Mouse (Mus musculus) liver, embryonic 14.5 days (tissue): ENCODE data around the gene Enpep. TPM values are rescaled to one million over a fixed set of nuclear protein-coding genes. Genes with fewer than 3 reads are reported as not detected.

Experiments
- ATAC-seq: fragments of 200-750 bp; cut with Nextera tagmentation; 2 replicates; pipeline ENCODE4 v1.8.0; 2017; ENCODE audit warnings: moderate number of reproducible peaks, mild to moderate bottlenecking, moderate library complexity; ENCODE audit not compliant: insufficient read depth
- DNase-seq, 3 experiments: peaks; one replicate each; pipeline ENCODE4 v3.0.0-alpha.2; 2012 to 2013; ENCODE audit warnings: low read depth in 3 of 3, low spot score in 3 of 3
- H3K27ac ChIP-seq: fragments of 300-500 bp; sonication (generic); 2 replicates; pipeline ENCODE4 v1.5.1; 2014; ENCODE audit warnings: moderate library complexity, mild to moderate bottlenecking, control low read depth, inconsistent platforms
- H3K27me3 ChIP-seq: fragments of 300-500 bp; sonication (generic); 2 replicates; pipeline ENCODE4 v1.6.1; 2014; ENCODE audit warnings: mild to moderate bottlenecking, low read length, moderate library complexity; ENCODE audit not compliant: control insufficient read depth, insufficient read depth
- H3K36me3 ChIP-seq: fragments of 300-500 bp; sonication (generic); replicated peaks from 2 replicates; pipeline ENCODE4 v1.6.1; 2014; ENCODE audit warnings: low read depth; ENCODE audit not compliant: control insufficient read depth, insufficient read depth
- H3K4me1 ChIP-seq, 2 experiments: fragments of 200-500 bp in 1 of 2; fragments of 300-500 bp in 1 of 2; sonication (generic) in 1 of 2; replicated peaks; 2 replicates each; pipeline ENCODE4 v1.6.1; 2012 to 2014; ENCODE audit warnings: antibody characterized with exemption in 1 of 2, inconsistent platforms in 1 of 2, low read length in 1 of 2; ENCODE audit not compliant: control insufficient read depth in 2 of 2, insufficient read depth in 2 of 2
- H3K4me2 ChIP-seq: fragments of 300-500 bp; sonication (generic); 2 replicates; pipeline ENCODE4 v1.6.1; 2014; ENCODE audit warnings: low read depth, mild to moderate bottlenecking, control low read depth, moderate library complexity
- H3K4me3 ChIP-seq, 2 experiments: fragments of 200-500 bp in 1 of 2; fragments of 300-500 bp in 1 of 2; sonication (generic) in 1 of 2; 2 replicates each; pipeline ENCODE4 v1.5.1; 2012 to 2014; ENCODE audit warnings: low read depth in 2 of 2, low read length in 2 of 2, mild to moderate bottlenecking in 2 of 2, control low read depth in 1 of 2, inconsistent platforms in 1 of 2, moderate library complexity in 1 of 2; ENCODE audit not compliant: insufficient read depth in 1 of 2
- H3K9ac ChIP-seq: fragments of 300-500 bp; sonication (generic); replicated peaks from 2 replicates; pipeline ENCODE4 v1.6.1; 2014; ENCODE audit warnings: mild to moderate bottlenecking, control low read depth, moderate library complexity
- H3K9me3 ChIP-seq: fragments of 300-500 bp; sonication (generic); 2 replicates; pipeline ENCODE4 v1.6.1; 2016; ENCODE audit warnings: low read length, mixed read lengths; ENCODE audit not compliant: control insufficient read depth
- CTCF ChIP-seq: IDR thresholded peaks from 2 replicates; pipeline ENCODE4 v1.5.1; 2016; ENCODE audit warnings: antibody characterized with exemption, low read depth, control low read depth
- EP300 ChIP-seq: IDR thresholded peaks from 2 replicates; pipeline ENCODE4 v1.6.1; 2016; ENCODE audit warnings: antibody characterized with exemption, low read depth
- WGBS: fragments of 180-500 bp; shearing (Covaris S2); extraction: QIAGEN DNeasy Blood & Tissue Kit; methylation state at CpG from one replicate; pipeline ENCODE4 v1.1.7; 2014; ENCODE audit not compliant: insufficient replicate concordance; 5-methylcytosine and 5-hydroxymethylcytosine counted together
- polyA plus RNA-seq, 2 experiments: library from polyadenylated mRNA; depleted of rRNA in 1 of 2; stranded (reverse) in 1 of 2; unstranded in 1 of 2; fragments of >200 nt; fragmentation: Nextera tagmentation in 1 of 2; extraction: Ambion mirVana in 1 of 2; gene quantifications; 2 replicates each; pipeline versions ENCODE4 v1.2.1 to v1.2.3; 2012 to 2014

Enpep gene
- polyA plus RNA-seq, 2 experiments, result 2.5 to 2.7 TPM

DNA sequence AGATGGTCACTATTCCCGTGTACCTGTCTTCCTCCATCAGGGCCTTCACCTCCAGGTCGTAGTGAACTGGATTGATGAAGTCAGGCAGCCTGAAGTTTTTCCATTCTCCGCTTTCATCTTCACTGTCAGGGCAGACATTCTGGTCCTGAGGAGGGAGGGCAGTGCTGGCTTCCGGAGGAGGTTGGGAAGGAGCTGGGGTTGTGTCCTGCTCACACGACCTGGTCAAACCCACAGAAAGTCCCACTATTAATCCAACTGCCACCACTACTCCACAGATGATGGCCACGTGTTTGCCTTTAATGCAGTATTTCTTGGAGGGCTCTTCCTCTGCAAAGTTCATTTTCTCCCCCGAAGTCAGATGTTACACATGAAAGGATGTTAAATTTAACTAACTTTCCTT, 378 bp downstream of the Enpep start:
- H3K9me3 ChIP-seq, result no peaks in the 10 kb centered on the region
- H3K4me1 ChIP-seq, result peaks cover 0 to 2% of the 10 kb centered on the region in 2 experiments; a peak in 1 of 4 replicates
- no peak overlapping the region for H3K27ac ChIP-seq
- no peak for ATAC-seq
- no peak for DNase-seq
- peak overlapping the region; percentile 36 for H3K4me2 ChIP-seq
- 45% methylated on average over 7 of the region's 7 CpGs for WGBS
- no peaks in the 10 kb centered on the region for H3K27me3 ChIP-seq
- no peaks in the 10 kb centered on the region for H3K36me3 ChIP-seq
- H3K9ac ChIP-seq, result no peak overlapping the region
- TF ChIP-seq CTCF (no peak), EP300 (no peak)
- peak overlapping the region; percentile 24 to 54 for H3K4me3 ChIP-seq

DNA sequence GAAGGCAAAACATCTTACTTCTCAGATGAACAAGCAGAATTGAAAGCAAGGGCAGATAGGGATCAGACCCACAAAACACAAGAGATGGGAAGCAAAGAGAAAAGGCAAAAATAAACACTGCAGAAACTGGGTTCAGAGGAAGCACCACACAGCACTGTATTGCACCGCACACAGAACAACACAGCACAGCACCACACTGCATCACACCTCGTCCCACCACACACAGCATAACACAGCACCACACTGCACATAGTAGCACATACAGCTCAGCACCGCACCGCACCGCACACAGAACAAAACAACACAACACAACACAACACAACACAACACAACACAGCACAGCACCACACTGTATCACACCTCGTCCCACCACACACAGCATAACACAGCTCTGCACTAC, 1.1 kb downstream of the Enpep start:
- Histone ChIP-seq H3K4me3 (peak overlapping the region in 1 of 2 experiments; percentile 54; a peak in 2 of 4 replicates), H3K9me3 (no peaks in the 10 kb centered on the region), H3K9ac (no peak overlapping the region), H3K27me3 (no peaks in the 10 kb centered on the region), H3K4me1 (peaks cover 0 to 2% of the 10 kb centered on the region in 2 experiments; a peak in 1 of 4 replicates), H3K36me3 (no peaks in the 10 kb centered on the region), H3K4me2 (peak overlapping the region; percentile 36), H3K27ac (no peak overlapping the region)
- 77% methylated on average over 6 of the region's 6 CpGs for WGBS
- no peak for TF ChIP-seq CTCF
- TF ChIP-seq EP300, result no peak
- ATAC-seq (no peak), DNase-seq (no peak)

DNA sequence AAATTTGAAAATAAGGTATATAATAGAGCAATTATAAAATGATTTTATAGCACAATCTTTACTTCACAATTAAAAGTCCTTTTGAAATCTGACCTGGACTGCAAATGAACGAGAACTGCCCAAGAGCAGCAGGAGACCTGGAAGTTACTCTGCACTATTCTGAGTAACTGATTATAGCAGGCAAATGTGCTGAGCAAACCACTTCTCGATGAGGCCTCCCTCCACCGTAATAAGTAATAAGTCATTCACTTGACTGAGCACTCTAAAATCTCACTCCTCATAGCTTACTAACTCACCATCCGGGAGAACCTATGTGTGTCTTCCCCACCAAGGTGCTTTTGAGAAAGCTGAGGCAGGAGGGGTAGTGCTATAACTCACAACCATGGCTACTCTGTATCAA, 4.5 kb downstream of the Enpep start:
- H3K4me3 ChIP-seq, result no peak overlapping the region
- H3K27ac ChIP-seq, result no peak overlapping the region
- no peak for TF ChIP-seq EP300
- TF ChIP-seq CTCF, result no peak
- DNase-seq (no peak), ATAC-seq (no peak)
- peaks cover 0 to 2% of the 10 kb centered on the region in 2 experiments; a peak in 1 of 4 replicates for H3K4me1 ChIP-seq
- no peaks in the 10 kb centered on the region for H3K36me3 ChIP-seq
- WGBS, result 66% methylated on average over 4 of the region's 4 CpGs
- no peaks in the 10 kb centered on the region for H3K27me3 ChIP-seq
- H3K9me3 ChIP-seq, result no peaks in the 10 kb centered on the region
- H3K4me2 ChIP-seq, result no peak overlapping the region
- H3K9ac ChIP-seq, result no peak overlapping the region

GRCm38 (mm10) chr3:129321585-129321984, 10.9 kb downstream of the Enpep start:
- no peaks in the 10 kb centered on the region for H3K36me3 ChIP-seq
- WGBS, result 58% methylated on average over 6 of the region's 6 CpGs
- H3K9ac ChIP-seq, result no peak overlapping the region
- DNase-seq (no peak), ATAC-seq (no peak)
- no peaks in the 10 kb centered on the region for H3K9me3 ChIP-seq
- no peak overlapping the region for H3K27ac ChIP-seq
- H3K4me3 ChIP-seq, result no peak overlapping the region
- H3K27me3 ChIP-seq, result no peaks in the 10 kb centered on the region
- TF ChIP-seq EP300 (no peak), CTCF (no peak)
- no peak overlapping the region for H3K4me2 ChIP-seq
- no peaks in the 10 kb centered on the region for H3K4me1 ChIP-seq

DNA sequence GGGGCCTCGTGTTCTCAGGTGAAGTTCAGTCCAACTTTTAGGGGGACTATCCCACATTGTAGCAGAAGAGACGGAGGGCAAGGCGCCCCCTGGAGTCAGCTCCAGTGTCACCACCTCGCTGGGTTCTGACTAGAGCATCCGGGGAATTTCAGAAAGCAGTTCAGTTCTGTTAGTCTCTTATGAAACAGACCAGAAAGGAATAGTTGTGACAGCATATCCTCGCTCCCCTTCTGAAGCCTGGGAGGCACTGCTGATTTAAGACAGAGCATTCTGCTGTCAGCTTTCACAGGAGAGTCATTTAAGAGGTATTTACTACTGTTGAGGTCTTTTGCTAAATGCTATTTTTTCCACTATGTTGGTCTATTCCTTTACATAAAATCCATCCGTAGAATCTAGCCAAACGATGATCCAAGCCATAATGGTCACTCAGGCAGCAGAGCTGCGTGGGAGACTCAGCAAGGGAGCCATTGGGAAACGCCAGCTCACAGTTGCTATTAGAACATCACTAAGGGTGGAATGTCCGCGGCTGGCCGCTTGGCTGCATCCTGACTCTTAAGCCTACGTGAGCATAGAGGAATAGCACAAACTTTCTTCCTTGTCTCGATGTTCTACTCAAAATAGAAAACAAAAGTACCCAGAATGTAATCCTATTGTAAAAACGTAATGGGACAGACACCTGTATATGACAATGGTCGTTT, 15.3 kb downstream of the Enpep start:
- no peaks in the 10 kb centered on the region for H3K4me1 ChIP-seq
- WGBS, result 65% methylated on average over 17 of the region's 17 CpGs
- ATAC-seq, result no peak
- no peaks in the 10 kb centered on the region for H3K27me3 ChIP-seq
- no peak overlapping the region for H3K27ac ChIP-seq
- no peak overlapping the region for H3K4me3 ChIP-seq
- no peak overlapping the region for H3K9ac ChIP-seq
- no peaks in the 10 kb centered on the region for H3K9me3 ChIP-seq
- no peak for DNase-seq
- TF ChIP-seq EP300 (no peak), CTCF (0 out of 2 replicates have a peak, but pooled peaks have one; percentile 11)
- H3K36me3 ChIP-seq, result no peaks in the 10 kb centered on the region
- H3K4me2 ChIP-seq, result no peak overlapping the region
